Mouse (Mus musculus): ENCODE results near the gene Rps6kb1. TPM values are rescaled to one million over a fixed set of nuclear protein-coding genes. Genes with fewer than 3 reads are reported as not detected.
"Not testable (repeated sequence)": the region's sequence is repeated elsewhere in the genome, so short reads cannot be mapped to it uniquely, and the experiment has no call there.

Rps6kb1 gene
- total RNA-seq, 2 experiments from 2014 or later: 45.5 to 48.7 TPM

DNA sequence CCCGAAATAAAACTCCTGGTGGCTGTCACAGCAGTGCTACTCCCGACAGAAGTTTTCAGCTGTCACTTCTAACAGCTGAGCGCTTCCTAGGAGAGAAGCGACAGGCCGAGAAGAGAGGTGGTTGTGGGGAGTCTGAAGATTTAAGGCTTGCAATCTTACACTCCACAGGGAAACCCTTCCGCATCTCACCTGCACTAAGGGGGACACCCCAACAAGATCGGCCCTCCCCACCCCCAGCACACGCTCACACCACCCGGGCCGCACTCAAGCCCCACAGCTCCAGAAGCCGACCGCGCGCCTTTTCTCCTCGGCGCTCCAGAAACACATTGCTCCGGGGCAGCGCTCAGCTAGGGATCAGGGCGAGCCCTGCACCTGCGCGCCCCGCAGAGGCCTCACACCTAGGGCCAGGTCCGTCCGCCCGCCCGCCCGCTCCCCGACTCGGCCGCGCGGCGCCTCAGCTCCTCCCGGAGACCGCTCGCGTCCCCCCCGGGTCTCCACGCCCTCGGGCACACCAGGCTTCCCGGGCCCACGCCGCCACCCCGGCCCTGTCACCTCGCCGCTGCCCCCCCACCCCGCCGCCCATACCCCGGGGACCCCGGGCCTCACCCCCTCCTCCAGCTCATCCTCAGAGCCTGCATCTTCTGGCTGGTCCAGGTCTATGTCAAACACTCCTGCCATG lies 506 bp downstream of the Rps6kb1 start:
- no peak for DNase-seq
- intact Hi-C loops (cut with DNase I): no loop called here

GRCm38 (mm10) chr11:86542851-86543250 lies 1.8 kb downstream of the Rps6kb1 start:
- intact Hi-C loops (cut with DNase I): no loop called here
- DNase-seq: no peak

DNA sequence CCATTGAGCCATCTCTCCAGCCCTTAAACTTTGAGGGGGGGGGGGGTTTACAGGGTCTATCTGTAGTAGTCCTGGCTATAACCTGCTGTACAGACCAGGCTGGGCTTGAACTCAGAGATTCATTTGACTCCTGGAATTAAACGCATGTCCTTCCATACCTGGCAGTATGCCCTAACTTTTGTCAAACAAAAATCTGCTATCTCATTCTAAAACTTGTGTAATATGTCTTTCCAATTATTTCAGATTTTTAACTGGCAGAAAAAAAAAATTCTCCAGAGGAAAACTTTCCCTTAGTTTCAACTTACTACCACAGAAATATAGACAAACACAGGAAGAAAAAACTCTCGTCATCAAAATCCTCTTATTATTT lies 4.1 kb downstream of the Rps6kb1 start:
- intact Hi-C loops (cut with DNase I): no loop called here
- no peak for DNase-seq

- DNase-seq: no peak
- intact Hi-C loops (cut with DNase I): no loop called here
Measured at GRCm38 (mm10) chr11:86539716-86540475, 4.7 kb downstream of the Rps6kb1 start.

DNA sequence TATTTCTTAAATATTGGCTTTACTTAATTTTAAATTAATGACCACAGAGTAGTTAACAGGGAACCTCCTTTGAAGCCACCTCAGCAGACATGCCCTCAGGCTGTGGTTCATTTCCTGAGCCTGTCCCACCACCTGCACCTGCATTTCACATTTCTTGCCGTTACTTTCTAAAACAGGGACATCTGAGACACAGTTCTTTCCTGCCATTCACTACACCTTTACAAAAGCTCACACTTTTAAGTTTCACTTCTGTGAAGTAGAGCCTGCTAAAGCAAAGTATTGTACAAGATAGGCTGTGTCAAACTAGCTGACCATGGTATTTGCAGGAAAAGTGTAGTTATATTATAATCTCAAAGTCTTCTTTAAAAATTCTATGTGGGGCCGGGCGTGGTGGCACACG lies 5.8 kb downstream of the Rps6kb1 start:
- DNase-seq: no peak
- intact Hi-C loops (cut with DNase I): no loop called here

DNA sequence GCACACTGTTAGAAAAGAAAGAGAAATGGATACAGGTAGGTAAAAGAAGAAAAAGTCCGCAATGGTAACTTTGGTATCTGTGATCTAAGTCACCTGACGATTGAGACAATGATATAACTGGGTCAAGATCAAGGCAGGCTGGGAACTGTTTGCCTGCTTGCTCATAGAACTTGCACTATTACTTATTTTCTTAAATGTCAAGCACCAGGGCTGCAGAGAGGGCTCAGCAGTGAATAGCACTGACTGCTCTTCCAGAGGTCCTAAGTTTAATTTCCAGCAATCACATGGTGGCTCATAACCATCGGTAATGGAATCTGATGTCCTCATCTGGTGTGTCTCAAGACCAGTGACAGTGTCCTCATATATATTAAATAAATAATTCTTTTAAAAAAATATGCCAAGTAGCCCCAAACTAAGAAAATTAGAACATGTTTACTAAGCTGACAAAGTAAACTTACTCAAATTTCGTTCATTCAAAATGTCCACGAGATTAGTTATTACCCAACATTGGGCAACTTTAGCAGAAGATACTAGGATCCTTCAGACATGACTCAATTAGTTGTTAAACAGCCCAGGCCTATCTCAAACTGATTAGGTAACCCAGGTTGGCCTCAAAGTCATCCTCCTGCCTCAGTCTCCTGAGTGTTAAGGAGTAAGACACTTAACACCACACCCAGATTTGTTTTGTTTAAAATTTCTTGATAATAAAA lies 10.2 kb downstream of the Rps6kb1 start:
- intact Hi-C loops (cut with DNase I): no loop called here

DNA sequence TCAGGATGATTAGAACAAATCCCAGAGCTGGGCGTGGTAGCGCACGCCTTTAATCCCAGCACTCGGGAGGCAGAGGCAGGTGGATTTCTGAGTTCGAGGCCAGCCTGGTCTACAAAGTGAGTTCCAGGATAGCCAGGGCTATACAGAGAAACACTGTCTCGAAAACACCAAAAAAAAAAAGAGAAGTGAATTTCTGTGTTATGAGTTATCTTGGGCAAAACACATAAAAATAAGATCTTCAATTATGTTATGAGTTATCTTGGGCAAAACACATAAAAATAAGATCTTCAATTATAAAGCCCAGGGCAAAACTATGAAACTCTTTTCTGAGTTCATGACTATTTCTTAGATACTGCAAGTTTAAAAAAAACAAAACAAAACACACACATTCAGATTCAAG lies 11.3 kb downstream of the Rps6kb1 start:
- intact Hi-C loops (cut with DNase I); DNase-seq: not testable (repeated sequence)

More for the DNA sequence above, 10.2 kb downstream of the Rps6kb1 start:
- DNase-seq: no peak

- no peak for DNase-seq
- intact Hi-C loops (cut with DNase I): no loop called here
Measured at GRCm38 (mm10) chr11:86532834-86533233, 11.8 kb downstream of the Rps6kb1 start.

GRCm38 (mm10) chr11:86527528-86527927 lies 17.1 kb downstream of the Rps6kb1 start:
- DNase-seq: no peak
- intact Hi-C loops (cut with DNase I): no loop called here

DNA sequence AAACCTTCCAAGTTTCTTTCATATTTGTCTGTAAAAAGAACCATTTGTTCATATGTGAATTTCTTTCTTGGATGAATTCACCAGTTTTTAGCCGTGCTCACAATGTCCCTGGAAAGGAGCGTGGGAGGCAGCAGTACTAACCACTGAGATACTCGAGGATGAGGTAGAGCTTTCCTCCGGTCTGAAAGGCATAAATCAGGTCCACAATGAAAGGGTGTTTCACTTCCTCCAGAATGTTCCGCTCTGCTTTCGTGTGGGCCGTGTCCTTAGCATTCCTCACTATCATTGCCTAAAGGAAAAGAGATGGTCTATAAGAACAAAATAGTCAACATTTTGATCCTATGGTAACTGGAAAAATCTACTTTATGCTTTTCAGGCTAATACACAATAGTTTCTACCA lies 24.9 kb downstream of the Rps6kb1 start:
- DNase-seq: no peak
- intact Hi-C loops (cut with DNase I): no loop called here

- intact Hi-C loops (cut with DNase I): no loop called here
- DNase-seq: no peak
Measured at GRCm38 (mm10) chr11:86517229-86517628, 27.4 kb downstream of the Rps6kb1 start.

DNA sequence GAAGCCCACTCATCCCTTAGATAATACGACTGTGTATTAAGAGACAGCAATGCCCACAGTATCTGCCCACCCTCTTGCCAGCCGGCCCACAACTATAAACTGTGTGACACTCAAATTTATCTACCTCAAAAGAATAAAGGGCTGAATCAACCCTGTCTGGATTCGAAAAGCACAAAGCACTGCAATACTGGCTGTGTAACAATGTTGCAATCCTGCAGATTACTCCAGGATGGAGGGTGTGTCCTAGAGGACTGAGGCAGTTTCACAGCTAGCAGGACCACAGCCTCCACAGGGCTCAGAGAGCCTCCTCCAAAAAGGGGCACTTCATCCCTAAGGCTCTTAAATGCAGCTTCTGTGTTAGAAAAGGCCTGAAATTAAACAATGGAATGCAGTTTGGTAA lies 28.0 kb downstream of the Rps6kb1 start:
- intact Hi-C loops (cut with DNase I): no loop called here

DNA sequence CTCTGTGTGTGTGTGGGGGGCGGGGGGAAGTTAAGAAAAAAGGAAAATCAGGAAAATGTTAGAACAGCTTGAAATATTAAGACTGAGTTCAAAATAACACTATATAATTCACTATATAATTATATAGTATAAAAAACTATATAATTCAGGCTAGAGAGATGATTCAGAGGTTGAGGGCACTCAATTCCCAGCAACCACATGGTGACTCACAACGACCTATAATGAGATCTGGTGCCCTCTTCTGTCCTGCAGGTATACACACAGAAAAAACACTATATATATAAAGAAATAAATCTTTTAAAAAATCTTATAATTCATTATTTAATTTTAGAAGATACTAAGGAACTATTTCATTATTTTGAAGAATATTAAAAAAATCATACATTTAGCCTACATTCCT lies 36.6 kb downstream of the Rps6kb1 start:
- intact Hi-C loops (cut with DNase I): no loop called here
- DNase-seq: no peak

More for the DNA sequence above, 28.0 kb downstream of the Rps6kb1 start:
- DNase-seq: no peak

- DNase-seq: no peak
- intact Hi-C loops (cut with DNase I): no loop called here
Measured at GRCm38 (mm10) chr11:86507334-86507733, 37.3 kb downstream of the Rps6kb1 start.

DNA sequence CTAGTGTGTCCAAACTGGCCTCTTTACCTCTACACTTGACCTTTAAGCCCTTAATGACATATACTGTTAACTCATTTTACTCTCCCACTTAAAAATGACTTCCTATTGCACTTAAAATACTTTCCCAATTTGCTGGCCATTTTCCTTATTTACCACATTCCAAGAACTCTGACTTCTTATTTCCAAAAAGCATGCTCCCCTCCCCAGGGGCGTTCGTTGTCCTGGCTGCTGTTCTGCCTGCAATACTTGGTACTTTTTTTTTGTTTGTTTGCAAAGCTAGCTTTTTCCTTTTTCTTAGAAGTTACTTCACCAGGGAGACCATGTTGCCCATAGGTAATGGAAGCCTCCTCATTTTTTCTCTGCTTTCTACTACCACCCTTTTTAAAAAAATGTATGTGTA lies 41.5 kb downstream of the Rps6kb1 start:
- DNase-seq: no peak
- intact Hi-C loops (cut with DNase I): no loop called here

DNA sequence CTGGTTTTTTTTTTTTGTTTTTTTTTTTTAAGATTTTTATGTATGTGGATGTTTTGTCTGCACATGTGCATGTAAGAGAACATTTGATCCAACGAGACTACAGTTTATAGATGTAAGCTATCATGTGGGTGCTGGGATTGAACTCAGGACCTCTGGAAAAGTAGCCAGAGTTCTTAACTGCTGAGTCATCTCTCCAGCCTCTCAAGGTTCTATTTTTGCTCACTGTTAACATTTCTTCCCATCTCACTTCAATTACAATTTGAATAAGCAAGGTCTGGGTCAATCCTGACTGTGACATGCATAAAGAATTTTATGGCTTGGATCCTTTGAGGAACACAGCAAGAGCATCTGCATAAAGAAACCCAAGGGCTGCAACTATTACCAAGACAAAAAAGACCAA lies 43.8 kb downstream of the Rps6kb1 start:
- intact Hi-C loops (cut with DNase I): no loop called here
- DNase-seq: no peak

- intact Hi-C loops (cut with DNase I): no loop called here
- no peak for DNase-seq
Measured at GRCm38 (mm10) chr11:86497908-86498307, 46.7 kb downstream of the Rps6kb1 start.

- intact Hi-C loops (cut with DNase I): no loop called here
- DNase-seq: no peak
Measured at GRCm38 (mm10) chr11:86497356-86497755, 47.2 kb downstream of the Rps6kb1 start.

DNA sequence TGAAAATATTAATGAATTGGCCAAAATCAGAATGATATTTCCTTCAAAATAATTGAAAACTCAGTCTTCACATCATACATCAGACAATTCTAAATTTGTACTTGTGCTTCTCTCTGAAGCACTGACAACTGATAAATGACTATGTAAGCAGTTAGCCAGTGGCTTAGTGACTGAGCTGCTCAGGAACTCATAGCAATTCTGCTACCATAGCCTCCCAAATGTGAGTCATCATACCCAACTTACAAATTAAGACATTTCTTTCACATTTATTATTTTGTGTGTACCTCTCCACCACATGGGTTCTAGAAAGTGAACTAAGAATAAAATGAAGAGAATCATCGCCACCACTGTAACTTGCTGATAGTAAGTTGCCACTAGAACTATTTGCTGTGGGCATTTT lies 53.8 kb downstream of the Rps6kb1 start:
- intact Hi-C loops (cut with DNase I): no loop called here
- DNase-seq: no peak

DNA sequence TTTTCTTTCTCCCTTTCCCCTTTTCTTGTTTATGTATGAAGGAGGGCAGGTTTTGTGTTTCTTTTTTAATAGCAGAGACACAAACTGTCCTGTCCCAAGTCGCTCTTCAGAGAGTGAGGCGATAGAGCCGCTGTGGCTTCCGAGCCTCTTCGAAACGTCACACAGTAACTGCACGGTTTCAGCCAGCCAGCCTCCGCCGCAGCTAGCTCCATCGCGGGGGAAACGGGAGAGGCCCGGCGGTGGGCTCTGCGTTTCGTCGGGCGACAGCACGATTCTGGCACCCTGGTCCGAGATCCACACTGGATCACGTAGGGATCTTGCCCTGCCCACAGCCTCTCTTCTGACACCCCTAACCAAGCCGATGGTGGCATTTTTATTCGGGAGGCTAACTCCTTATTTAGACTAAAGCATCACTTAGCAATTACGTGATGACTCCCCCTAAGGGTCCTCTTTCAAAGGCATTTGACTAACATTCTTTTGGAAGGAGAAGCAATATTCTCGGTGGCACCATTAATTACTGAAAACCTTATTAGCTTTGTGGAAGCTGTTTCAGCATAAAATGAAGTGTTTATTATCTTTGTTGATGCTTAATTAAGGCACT lies 59.6 kb downstream of the Rps6kb1 start:
- peak; percentile 45 for DNase-seq
- intact Hi-C loops (cut with DNase I): no loop called here

GRCm38 (mm10) chr11:86484101-86484868 lies 60.3 kb downstream of the Rps6kb1 start, which contains the start of gene Rnft1:
Gene Rnft1 (plus strand): TSS chr11:86484657.
- intact Hi-C loops (cut with DNase I): no loop called here
- DNase-seq: peak; percentile 100
